8 mouse cellular contexts compared by ENCODE assay signal in the genomic region with DNA sequence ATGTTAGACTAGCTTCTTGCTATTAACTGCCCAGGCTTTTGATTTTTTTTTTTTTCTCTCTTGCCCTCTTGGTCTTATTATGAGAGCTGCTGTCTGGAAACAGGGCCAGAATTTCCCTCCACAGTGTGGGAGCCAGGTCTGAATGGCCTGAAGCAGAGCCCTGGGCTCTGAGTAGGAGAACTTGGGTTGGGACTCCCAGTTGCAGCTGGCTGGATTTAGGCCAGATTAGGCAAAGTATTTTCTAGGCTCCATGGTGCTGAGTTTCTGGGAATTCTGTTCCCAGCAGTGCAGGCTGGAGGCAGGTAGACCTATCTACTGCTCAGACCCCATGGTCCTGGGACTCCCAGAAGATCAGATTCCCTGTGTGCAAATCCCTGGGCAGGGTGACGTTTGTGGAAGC. TPM values are rescaled to one million over a fixed set of nuclear protein-coding genes. Genes with fewer than 3 reads are reported as not detected.
A peak's percentile ranks its signal among the peaks of the same experiment; 100 is the strongest.
DNase-seq lines count a peak whose midpoint lies in the region; ATAC-seq and TF ChIP-seq lines count a peak whose summit lies in the region.

No protein-coding gene starts in this region.

- H3K4me3 ChIP-seq in lung, embryonic 14.5 days (ENCODE audit: low read depth, low read length) = no peak overlapping the region
- no peak overlapping the region for H3K4me3 ChIP-seq in heart, embryonic 15.5 days
- no peak overlapping the region for H3K4me3 ChIP-seq in macrophage (ENCODE audit: inconsistent target)

- WGBS in lung, embryonic 14.5 days = 47% methylated on average over 1 of the region's 1 CpGs
- 40% methylated on average over 1 of the region's 1 CpGs for WGBS in heart, embryonic 15.5 days
- 89% methylated on average over 1 of the region's 1 CpGs for WGBS in macrophage (ENCODE audit: missing documents)

- no peak overlapping the region for H3K4me2 ChIP-seq in lung, embryonic 14.5 days
- H3K4me2 ChIP-seq in heart, embryonic 15.5 days = no peak overlapping the region

- no peak overlapping the region for H3K9ac ChIP-seq in lung, embryonic 14.5 days
- no peak overlapping the region for H3K9ac ChIP-seq in heart, embryonic 15.5 days

- peak overlapping the region; percentile 73; the same call in 1 of the 2 replicates for H3K27ac ChIP-seq in lung, embryonic 14.5 days (ENCODE audit: low read depth)
- peak overlapping the region; percentile 75 for H3K27ac ChIP-seq in heart, embryonic 15.5 days
- peak overlapping the region; percentile 97 for H3K27ac ChIP-seq in macrophage

- ATAC-seq in lung, embryonic 14.5 days (ENCODE audit: insufficient read depth) = no peak
- ATAC-seq in heart, embryonic 15.5 days (replicated peaks; ENCODE audit: insufficient number of reproducible peaks, insufficient read depth, low FRiP score, low read depth) = no peak

- TF ChIP-seq CTCF in lung, embryonic 14.5 days (IDR thresholded peaks at IDR 0.05; ENCODE audit: low read depth) = no peak

- peak; percentile 44 for DNase-seq in adrenal gland, adult 2 months
- no peak for DNase-seq in adrenal gland, postnatal 4 days (ENCODE audit: low spot score in 2 of 2)
- DNase-seq in lung, embryonic 14.5 days = peak; percentile 65
- DNase-seq in lung, adult 18-20 months = no peak
- DNase-seq in natural killer cell, adult 2 months (ENCODE audit: low spot score in 2 of 2) = no peak
- DNase-seq in thymus, postnatal 0 days (ENCODE audit: low spot score) = no peak

- no peaks in the 10 kb centered on the region for H3K36me3 ChIP-seq in lung, embryonic 14.5 days (ENCODE audit: insufficient read depth)
- H3K36me3 ChIP-seq in heart, embryonic 15.5 days = no peaks in the 10 kb centered on the region
- H3K36me3 ChIP-seq in macrophage (ENCODE audit: inconsistent target) = no peaks in the 10 kb centered on the region; the same call in 1 of the 2 replicates

- no peaks in the 10 kb centered on the region for H3K27me3 ChIP-seq in lung, embryonic 14.5 days (ENCODE audit: insufficient read depth, low read length)
- no peaks in the 10 kb centered on the region for H3K27me3 ChIP-seq in heart, embryonic 15.5 days

- peaks cover 29% of the 10 kb centered on the region for H3K4me1 ChIP-seq in lung, embryonic 14.5 days (ENCODE audit: insufficient read depth)
- peaks cover 81% of the 10 kb centered on the region for H3K4me1 ChIP-seq in heart, embryonic 15.5 days (replicated peaks)

- H3K79me2 ChIP-seq in macrophage (ENCODE audit: inconsistent target) = peaks cover 100% of the 10 kb centered on the region

- H3K9me3 ChIP-seq in lung, embryonic 14.5 days (ENCODE audit: low read depth, low read length) = no peaks in the 10 kb centered on the region
- no peaks in the 10 kb centered on the region for H3K9me3 ChIP-seq in heart, embryonic 15.5 days (replicated peaks)

RNA-seq across cellular contexts. Expression of a gene that starts 6.1 kb away (rescaled TPM):
- 100 to 1,000 TPM; 324 to 579 TPM for total RNA-seq in adrenal gland, adult 2 months (2021)
- polyA plus RNA-seq in adrenal gland, adult 2 months (2012; rRNA removed) = 702 and 1,082 TPM in 2 replicates
- 100 to 1,000 TPM; 230 to 243 TPM for total RNA-seq in adrenal gland, postnatal 4 days (2021)
- polyA plus RNA-seq in lung, embryonic 14.5 days (2014; fragmentation: Nextera tagmentation; extraction: Ambion mirVana) = 19.1 and 20.3 TPM in 2 replicates
- polyA plus RNA-seq in heart, embryonic 15.5 days (2015; fragmentation: Nextera tagmentation; extraction: Ambion mirVana) = 18.4 and 28.4 TPM in 2 replicates
- 100 to 1,000 TPM in 19 of 26 experiments, 10 to 100 TPM in 7; 22.5 to 373 (median 145) TPM for total RNA-seq in macrophage (2018; cell fraction: chromatin; rRNA removed)
- 100 to 1,000 TPM; 388 to 983 (median 585) TPM for total RNA-seq in macrophage (2018; cell fraction: cytosol; rRNA removed)
- total RNA-seq in macrophage (2018; cell fraction: nucleus; rRNA removed) = 1,000 to 10,000 TPM in 4 of 26 experiments, 100 to 1,000 TPM in 22; 221 to 1,187 (median 556) TPM
- polyA plus RNA-seq in macrophage (2018) = 449 to 1,011 TPM (median 478 TPM) in 3 replicates
- 4.8 and 5.1 TPM in 2 replicates for polyA plus RNA-seq in thymus, postnatal 0 days (2015; fragmentation: Nextera tagmentation; extraction: Ambion mirVana)

Comparison
In these comparisons a context has a peak if more than half of its experiments do, and no peak if none do; other contexts are left out.
1. DNase-seq: peak in adrenal gland, adult 2 months (single experiment) and lung, embryonic 14.5 days (single experiment); none in adrenal gland, postnatal 4 days (0 of 2), lung, adult 18-20 months (0 of 2), natural killer cell, adult 2 months (0 of 2) and thymus, postnatal 0 days (single experiment).
2. RNA of a gene that starts 6.1 kb away (polyA plus RNA-seq): 702 to 1,082 TPM in adrenal gland, adult 2 months and 449 to 1,011 TPM in macrophage; 19.1 to 20.3 TPM in lung, embryonic 14.5 days, 18.4 to 28.4 TPM in heart, embryonic 15.5 days and 4.8 to 5.1 TPM in thymus, postnatal 0 days; every median in the first group is over 10 times any median in the second.
3. Peak in every context shown above with its lines, with median percentiles within 50 percentile points of each other: H3K27ac ChIP-seq.